Mouse (Mus musculus) liver, postnatal 0 days (tissue): Measurements from ENCODE around the gene Scml4.

Experiments
- CTCF ChIP-seq: sonication (generic); IDR thresholded peaks from 2 replicates; pipeline ENCODE4 v1.5.1; 2016; ENCODE audit warnings: antibody characterized with exemption, low read depth
- EP300 ChIP-seq: IDR thresholded peaks from 2 replicates; pipeline ENCODE4 v1.6.1; 2016; ENCODE audit warnings: antibody characterized with exemption, low read depth, mild to moderate bottlenecking

DNA sequence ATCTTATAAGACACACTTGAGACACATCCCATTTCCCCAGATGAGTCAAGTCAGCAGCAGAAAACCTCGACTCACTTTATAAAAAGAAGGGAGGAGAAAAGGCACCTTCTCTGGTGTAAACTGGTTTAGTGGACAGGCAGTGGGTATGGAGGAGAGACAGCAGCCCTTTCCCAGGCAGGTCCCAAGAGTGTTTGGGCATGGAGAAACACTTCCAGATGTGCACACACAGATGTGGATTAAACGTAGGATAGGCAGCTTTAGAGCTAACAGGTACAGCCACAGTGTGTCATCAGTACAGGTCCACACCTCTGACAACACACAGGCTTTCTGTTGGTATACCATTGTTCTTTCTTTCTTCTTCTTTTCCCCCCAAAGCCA, 400 bp upstream of the Scml4 start:
- no peak for TF ChIP-seq EP300
- no peak for TF ChIP-seq CTCF
